Mouse (Mus musculus): ENCODE measurements at regions not wholly inside any gene's neighbourhood (a gene's known extent, or its start where the extent isn't known, plus 50 kb on each side); places are given as distances from the start of the nearest gene placed in this dataset.
A peak's percentile ranks its signal among the peaks of the same experiment; 100 is the strongest.

DNA sequence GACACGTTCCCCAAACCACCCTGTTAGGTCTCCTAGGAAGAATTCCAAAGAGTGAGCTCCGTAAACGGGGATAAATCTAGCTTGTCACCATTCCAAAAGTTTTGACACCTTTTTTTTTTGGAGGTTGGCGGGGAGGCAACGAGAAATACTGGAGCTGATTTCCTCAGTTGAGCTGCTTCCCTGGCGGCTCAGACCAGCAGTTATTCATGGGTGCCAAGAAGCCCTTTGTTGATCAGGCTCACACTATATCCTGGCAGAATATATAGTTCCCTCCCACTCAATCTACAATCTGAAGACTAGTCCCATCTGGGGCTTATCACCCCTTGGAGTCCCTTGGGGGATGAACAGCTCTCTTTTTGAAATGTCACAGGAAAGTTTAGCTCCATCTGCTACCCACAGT is 77.5 kb upstream of the Tiam2 start:
- DNase-seq (ENCODE audit: low spot score in 2 of 2) = no peak

DNA sequence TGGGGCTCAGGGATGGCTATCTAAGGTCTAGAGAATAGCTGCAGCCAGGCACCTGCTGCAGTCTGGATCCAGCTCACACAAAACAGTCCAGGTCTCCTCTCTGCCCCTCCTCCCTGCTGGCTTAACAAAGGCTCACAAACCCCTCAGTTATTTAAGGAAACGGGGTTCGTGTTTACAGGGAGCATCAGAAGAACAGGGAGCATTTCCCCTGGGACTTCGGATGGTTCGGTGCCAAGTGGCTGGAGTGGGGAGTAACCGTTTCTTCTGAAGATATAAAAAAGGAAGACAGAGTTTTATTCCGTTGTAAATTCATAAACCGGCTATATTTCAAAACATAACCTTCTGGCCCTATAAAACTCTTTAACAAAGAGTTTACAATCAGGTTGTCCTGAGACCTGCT is 77.1 kb upstream of the Tiam2 start:
- DNase-seq (ENCODE audit: low spot score in 2 of 2) = no peak

DNA sequence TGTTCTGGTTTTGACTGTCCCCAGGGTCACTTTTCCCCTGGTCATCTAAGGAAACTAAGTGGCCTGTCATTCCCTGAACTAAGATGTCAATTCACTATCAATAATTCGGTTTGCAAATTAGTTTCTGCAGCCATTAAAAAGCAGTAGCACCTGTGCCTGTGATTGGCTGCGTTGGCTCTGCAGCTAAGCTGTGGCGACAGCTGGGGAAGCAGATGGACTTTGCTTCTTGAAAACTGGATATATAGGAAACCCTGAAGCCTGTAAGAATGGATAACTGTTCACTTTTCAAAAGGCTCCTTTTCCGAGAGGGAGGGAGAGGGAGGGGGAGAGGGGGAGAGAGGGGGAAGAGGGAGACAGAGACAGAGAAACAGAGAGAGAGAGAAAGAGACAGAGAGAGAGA is 75.2 kb upstream of the Tiam2 start:
- no peak for DNase-seq (ENCODE audit: low spot score in 2 of 2)

DNA sequence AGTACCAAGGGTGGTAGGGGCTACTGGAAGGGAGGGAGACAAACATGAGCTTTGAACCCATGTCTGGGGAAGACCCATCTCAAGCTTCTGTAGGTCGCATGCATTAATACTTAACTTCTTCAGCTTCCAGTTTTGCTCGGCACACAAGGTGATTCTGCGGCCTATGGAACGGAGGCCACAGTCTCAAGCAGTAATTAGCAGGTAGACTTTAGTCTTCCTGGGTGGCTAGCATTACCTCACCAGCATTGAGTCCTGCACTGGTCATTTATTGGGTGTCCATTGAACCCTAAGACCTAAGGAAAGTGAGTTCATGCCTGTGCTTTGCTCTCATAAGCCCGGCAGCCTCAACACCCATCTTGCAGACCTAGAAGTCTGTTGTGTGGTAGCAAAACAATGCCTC is 74.4 kb upstream of the Tiam2 start:
- no peak for DNase-seq (ENCODE audit: low spot score in 2 of 2)

DNA sequence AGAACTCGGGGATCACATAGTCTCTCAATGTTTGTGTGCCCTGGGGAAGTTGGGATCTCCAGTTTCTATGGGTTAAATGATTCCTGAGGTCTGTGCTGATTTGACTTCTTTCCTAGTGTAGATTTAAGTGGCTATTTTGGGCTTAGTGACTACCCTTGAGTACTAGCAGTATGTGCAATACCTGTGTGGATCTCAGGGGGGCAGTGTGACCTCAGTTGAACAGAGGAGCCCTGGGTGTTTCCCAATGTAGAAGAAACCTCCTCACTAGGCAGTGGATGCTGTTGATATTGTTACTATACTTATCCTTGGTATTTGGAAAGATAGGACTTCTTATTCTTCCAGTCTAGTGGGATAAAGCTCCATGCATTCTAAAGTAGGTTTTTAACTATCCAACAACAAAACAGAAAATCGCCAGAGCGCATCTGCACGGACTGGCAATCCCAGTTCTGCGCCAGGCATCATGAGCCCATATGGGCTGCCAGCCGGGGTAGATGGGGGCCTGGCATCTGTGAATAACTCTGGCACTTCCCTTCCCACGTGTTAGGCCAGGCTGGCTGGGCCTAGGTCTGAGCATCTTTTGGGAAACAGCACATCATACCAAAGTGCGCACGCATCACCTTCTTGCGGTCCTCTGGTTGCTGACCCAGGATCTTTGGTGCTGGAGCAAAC is 72.7 kb upstream of the Tiam2 start:
- DNase-seq (ENCODE audit: low spot score in 2 of 2) = no peak

DNA sequence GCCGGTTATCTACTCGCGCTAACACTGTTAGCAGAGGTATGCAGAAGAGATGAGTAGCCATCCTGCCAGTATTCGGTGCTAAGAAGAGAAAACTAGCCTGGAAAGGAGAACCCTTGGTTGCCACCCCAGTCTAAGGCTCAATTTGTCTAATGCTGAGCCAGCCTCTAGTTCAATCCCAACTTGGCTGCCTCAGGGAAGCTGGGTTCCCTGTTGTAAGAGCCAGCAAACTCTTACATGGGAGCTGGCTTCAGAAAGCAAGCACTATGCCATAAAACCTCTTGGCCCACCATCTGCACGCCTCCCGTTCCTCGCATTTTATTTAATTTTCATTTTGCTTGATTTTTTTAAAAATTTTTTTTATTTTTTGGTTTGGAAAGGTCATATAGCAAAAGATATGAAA is 69.6 kb upstream of the Tiam2 start:
- no peak for DNase-seq (ENCODE audit: low spot score in 2 of 2)

DNA sequence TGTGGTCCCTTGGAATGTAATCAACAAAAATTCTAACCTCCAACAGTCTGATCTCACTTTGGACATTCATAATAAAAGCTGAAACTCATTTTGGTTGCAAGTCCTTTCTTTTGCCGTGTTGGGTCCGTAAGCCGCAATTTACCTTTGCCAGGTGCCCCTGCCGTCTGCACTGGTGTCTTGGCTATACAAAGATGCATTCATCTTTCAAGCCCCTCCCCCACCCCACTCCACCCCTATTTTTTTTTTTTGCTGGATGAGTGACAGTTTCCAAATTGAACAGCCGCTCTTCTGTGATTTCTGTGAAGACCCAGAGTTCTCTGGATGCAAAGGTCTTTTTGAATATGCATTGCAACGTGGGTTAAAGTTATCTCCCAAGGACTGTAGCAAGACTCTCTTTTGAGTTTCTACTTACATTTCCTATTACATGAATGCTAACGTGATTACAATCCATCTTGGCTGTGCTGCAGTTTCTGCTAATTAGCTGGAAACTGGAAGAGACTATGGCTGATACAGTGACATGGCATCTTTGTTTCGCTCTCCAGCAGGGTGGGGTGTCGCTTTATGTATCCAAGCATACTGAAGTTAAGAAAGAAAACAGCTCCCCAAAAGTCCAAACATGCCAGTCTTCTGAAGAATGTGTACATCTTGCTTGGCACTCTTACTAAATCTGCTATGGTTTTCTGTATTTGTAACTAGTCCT is 67.4 kb upstream of the Tiam2 start:
- DNase-seq (ENCODE audit: low spot score in 2 of 2) = no peak

DNA sequence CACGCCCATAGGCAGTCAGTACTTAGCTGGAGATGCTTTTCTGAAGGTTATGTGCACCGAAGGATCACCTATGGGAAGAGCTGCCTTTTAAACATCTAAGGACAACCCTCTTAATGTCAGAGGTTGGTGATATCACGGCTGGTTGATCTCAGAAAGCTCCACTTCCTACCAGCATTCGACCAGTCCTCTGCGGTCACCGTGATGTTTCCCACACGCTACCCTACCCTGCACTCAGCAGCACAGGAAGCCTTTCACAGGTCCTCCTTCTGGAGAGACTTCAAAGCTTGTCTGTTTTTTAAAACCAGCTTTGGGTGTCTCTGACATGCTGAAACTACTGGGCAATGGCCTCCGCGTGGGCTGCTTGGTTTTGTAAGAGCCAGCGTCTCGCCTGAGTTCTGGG is 65.6 kb upstream of the Tiam2 start:
- no peak for DNase-seq (ENCODE audit: low spot score in 2 of 2)

DNA sequence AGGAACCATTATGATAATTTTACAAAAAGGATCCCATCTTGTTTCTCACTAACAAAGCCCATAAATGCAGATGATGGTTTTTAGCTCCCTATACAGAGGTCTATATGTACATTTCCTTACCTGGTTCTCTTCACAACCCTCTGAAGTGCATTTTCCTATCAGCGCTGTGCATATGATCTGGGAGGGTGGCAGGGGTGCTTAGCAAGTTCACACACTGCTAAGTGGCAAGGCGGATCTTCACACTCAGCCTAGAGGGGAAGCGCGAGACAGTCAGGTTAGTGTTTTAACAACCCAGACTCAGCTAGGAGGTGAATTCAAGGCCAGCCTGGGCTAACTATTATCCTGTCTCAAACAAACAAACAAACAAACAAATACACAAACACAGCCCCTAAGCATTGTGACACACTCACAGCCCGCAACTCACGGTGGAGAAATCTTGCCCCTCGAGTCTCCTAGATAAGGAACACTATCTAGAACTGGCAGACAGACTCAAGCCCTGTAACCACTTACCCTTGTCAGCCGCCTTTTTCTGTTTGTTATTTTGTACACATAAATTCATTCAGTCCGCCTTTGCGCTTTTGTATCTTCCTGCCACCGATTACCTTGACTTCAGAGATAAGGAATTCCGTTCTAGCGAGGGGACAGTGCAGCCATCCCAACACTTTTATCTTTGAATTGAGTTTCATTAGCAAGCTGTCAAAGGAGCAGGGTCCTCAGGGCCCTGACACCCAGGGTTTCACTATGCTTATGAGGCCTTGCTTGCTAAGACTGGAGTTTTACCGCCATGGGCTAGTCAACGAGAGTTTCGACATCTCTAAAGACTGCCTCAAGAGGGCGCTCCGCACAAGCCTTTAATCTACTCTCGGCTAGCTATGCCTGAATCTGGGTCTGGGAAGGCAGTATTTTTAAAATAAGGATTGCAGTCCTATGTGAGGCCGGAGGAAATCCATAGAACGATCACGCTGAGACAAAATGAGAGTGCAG is 53.0 kb upstream of the Tiam2 start:
- peak; percentile 45 to 70 for DNase-seq (ENCODE audit: low spot score in 2 of 2)

DNA sequence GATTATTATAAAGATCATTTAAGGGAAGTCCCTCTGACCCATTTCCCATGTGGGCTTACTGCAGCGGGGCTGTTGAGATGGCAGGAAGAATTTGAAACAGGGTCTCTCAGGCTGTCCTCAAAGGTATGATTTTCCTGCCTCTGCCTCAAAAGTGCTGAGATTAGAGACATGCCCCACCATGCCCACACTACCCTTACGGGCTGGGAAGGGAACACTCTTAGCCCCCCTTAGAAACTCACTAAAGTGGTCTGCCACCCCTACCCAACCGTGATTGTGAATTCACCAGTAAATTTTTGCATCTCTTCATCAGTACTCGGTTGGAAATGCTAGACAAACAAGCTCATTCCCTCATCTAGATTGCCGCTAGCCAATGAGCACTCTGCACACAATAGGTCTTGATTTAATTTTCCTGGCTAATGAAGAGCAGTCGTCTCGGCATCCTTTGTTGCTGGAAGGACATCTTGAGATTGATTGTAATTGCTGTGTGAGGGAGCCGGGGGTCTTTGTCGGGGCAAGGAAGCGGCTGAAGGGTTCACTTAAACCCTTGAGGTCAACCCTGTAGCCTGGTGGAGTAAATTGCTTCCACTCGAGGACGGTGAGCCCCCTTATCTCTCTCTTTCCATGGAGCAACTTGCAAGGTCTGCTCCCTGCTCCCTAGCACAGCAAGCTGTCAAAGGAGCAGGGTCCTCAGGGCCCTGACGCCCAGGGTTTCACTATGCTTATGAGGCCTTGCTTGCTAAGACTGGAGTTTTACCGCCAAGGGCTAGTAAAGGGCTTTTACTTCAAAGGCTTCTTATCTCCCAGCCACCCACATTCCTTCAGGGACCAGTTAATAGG is 51.7 kb upstream of the Tiam2 start:
- DNase-seq (ENCODE audit: low spot score in 2 of 2) = no peak
